Mouse (Mus musculus): ENCODE results near the gene Casc1. TPM values are rescaled to one million over a fixed set of nuclear protein-coding genes. Genes with fewer than 3 reads are reported as not detected.

Gene Casc1
- polyA plus RNA-seq, 1 experiment, result 1.6 TPM

- Histone ChIP-seq H3K27ac (ENCODE audit: control insufficient read depth, insufficient read depth, low read length) (no peak overlapping the region), H3K4me3 (ENCODE audit: control insufficient read depth, insufficient read depth, low read length) (no peak overlapping the region), H3K36me3 (ENCODE audit: control insufficient read depth, insufficient read depth, low read length) (no peaks in the 10 kb centered on the region; the same call in 1 of the 2 replicates), H3K4me1 (replicated peaks; ENCODE audit: control insufficient read depth, insufficient read depth, low read length) (peaks cover 20% of the 10 kb centered on the region), H3K27me3 (ENCODE audit: control insufficient read depth, insufficient read depth, low read length) (no peaks in the 10 kb centered on the region)
- no peak for TF ChIP-seq POLR2A (IDR thresholded peaks at IDR 0.05; ENCODE audit: control insufficient read depth, extremely low read depth, insufficient read depth, low read length, poor library complexity)
- no peak for TF ChIP-seq CTCF (IDR thresholded peaks at IDR 0.05; ENCODE audit: borderline replicate concordance, control insufficient read depth, extremely low read depth, insufficient read depth, low read length, poor library complexity)
- 92% methylated on average over 4 of the region's 4 CpGs for WGBS
- DNase-seq, result no peak
Observed at GRCm38 (mm10) chr6:145129563-145129962, 81.2 kb downstream of the Casc1 start.

GRCm38 (mm10) chr6:145127652-145128051 lies 83.2 kb downstream of the Casc1 start:
- Histone ChIP-seq H3K27ac (ENCODE audit: control insufficient read depth, insufficient read depth, low read length) (no peak overlapping the region), H3K4me3 (ENCODE audit: control insufficient read depth, insufficient read depth, low read length) (no peak overlapping the region), H3K36me3 (ENCODE audit: control insufficient read depth, insufficient read depth, low read length) (no peaks in the 10 kb centered on the region; the same call in 1 of the 2 replicates), H3K27me3 (ENCODE audit: control insufficient read depth, insufficient read depth, low read length) (no peaks in the 10 kb centered on the region), H3K4me1 (replicated peaks; ENCODE audit: control insufficient read depth, insufficient read depth, low read length) (peaks cover 15% of the 10 kb centered on the region)
- no peak for DNase-seq
- TF ChIP-seq POLR2A (IDR thresholded peaks at IDR 0.05; ENCODE audit: control insufficient read depth, extremely low read depth, insufficient read depth, low read length, poor library complexity) (no peak), CTCF (IDR thresholded peaks at IDR 0.05; ENCODE audit: borderline replicate concordance, control insufficient read depth, extremely low read depth, insufficient read depth, low read length, poor library complexity) (no peak)
- 98% methylated on average over 3 of the region's 3 CpGs for WGBS

- TF ChIP-seq CTCF (IDR thresholded peaks at IDR 0.05; ENCODE audit: borderline replicate concordance, control insufficient read depth, extremely low read depth, insufficient read depth, low read length, poor library complexity), result no peak
- TF ChIP-seq POLR2A (IDR thresholded peaks at IDR 0.05; ENCODE audit: control insufficient read depth, extremely low read depth, insufficient read depth, low read length, poor library complexity), result no peak
Observed at GRCm38 (mm10) chr6:145125591-145126113, 85.2 kb downstream of the Casc1 start.

More at GRCm38 (mm10) chr6:145125591-145126113, 85.2 kb downstream of the Casc1 start:
- H3K27me3 ChIP-seq (ENCODE audit: control insufficient read depth, insufficient read depth, low read length), result no peaks in the 10 kb centered on the region
- H3K27ac ChIP-seq (ENCODE audit: control insufficient read depth, insufficient read depth, low read length), result peak overlapping the region; percentile 27
- no peak overlapping the region for H3K4me3 ChIP-seq (ENCODE audit: control insufficient read depth, insufficient read depth, low read length)
- 77% methylated on average over 7 of the region's 7 CpGs for WGBS
- DNase-seq, result no peak
- no peaks in the 10 kb centered on the region; the same call in 1 of the 2 replicates for H3K36me3 ChIP-seq (ENCODE audit: control insufficient read depth, insufficient read depth, low read length)
- H3K4me1 ChIP-seq (replicated peaks; ENCODE audit: control insufficient read depth, insufficient read depth, low read length), result peaks cover 19% of the 10 kb centered on the region

Other genes with a start within 250 kb of the Casc1 start
- 1.9 and 3.1 TPM in 2 replicates for gene Bcat1, start 134.8 kb downstream of the Casc1 start, polyA plus RNA-seq (2012; rRNA removed)
- 261 and 279 TPM in 2 replicates for gene Lrmp, start 95.4 kb downstream of the Casc1 start, polyA plus RNA-seq (2012; rRNA removed)
- 5.1 and 5.3 TPM in 2 replicates for gene Etfrf1, start 129 bp upstream of the Casc1 start, polyA plus RNA-seq (2012; rRNA removed)
- 30.3 and 36.2 TPM in 2 replicates for gene Kras, start 39.2 kb upstream of the Casc1 start, polyA plus RNA-seq (2012; rRNA removed)

Data from thymus, adult 2 months (tissue).